Comparison of ENCODE assay signal across 8 mouse cellular contexts in the genomic region with DNA sequence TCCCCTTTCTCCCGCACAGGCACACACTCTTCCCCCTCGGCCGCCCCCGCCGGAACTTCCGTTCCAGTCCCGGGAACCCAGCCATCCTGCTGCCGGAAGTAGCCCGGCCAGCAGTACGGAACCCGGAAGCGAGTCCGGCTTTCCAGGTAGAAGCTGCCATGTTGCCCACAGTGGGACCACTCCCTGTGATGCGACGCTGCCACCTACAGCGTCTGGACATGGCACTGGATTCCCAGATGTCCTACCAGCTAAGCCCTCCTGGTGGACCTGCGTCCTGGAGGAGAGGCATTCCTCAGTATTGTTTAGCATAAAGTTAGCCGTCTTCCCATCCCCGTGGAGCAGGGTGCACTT. TPM values are rescaled to one million over a fixed set of nuclear protein-coding genes. Genes with fewer than 3 reads are reported as not detected.
DNase-seq lines count a peak whose midpoint lies in the region; ATAC-seq and TF ChIP-seq lines count a peak whose summit lies in the region.

A gene (minus strand): TSS at position 71 of the 351 bp plus-strand sequence.

- WGBS in forebrain, embryonic 16.5 days, result 1% methylated on average over 19 of the region's 19 CpGs
- 1% methylated on average over 18 of the region's 19 CpGs for WGBS in lung, embryonic 14.5 days
- 1% methylated on average over 19 of the region's 19 CpGs for WGBS in olfactory bulb, adult 2 months
- WGBS in thymus, adult 2 months, result 1% methylated on average over 19 of the region's 19 CpGs

- H3K36me3 ChIP-seq in forebrain, embryonic 16.5 days (ENCODE audit: control insufficient read depth, insufficient read depth), result peaks cover 33% of the 10 kb centered on the region
- H3K36me3 ChIP-seq in lung, embryonic 14.5 days (ENCODE audit: insufficient read depth), result peaks cover 60% of the 10 kb centered on the region
- H3K36me3 ChIP-seq in thymus, adult 2 months (ENCODE audit: control insufficient read depth, insufficient read depth, low read length), result peaks cover 27% of the 10 kb centered on the region

- TF ChIP-seq CTCF in layer of hippocampus, adult 2 months (conservative IDR thresholded peaks at IDR 0.05), result peak; percentile 29; the same call in 1 of the 2 replicates
- TF ChIP-seq CTCF in lung, embryonic 14.5 days (IDR thresholded peaks at IDR 0.05; ENCODE audit: low read depth), result no peak
- TF ChIP-seq CTCF in olfactory bulb, adult 2 months (IDR thresholded peaks at IDR 0.05; ENCODE audit: insufficient read depth, low read depth, low read length), result no peak
- TF ChIP-seq CTCF in thymus, adult 2 months (IDR thresholded peaks at IDR 0.05; ENCODE audit: borderline replicate concordance, control insufficient read depth, extremely low read depth, insufficient read depth, low read length, poor library complexity), result no peak

- H3K27me3 ChIP-seq in forebrain, embryonic 16.5 days (replicated peaks; ENCODE audit: control insufficient read depth, insufficient read depth, low read length), result no peaks in the 10 kb centered on the region
- no peaks in the 10 kb centered on the region for H3K27me3 ChIP-seq in lung, embryonic 14.5 days (ENCODE audit: insufficient read depth, low read length)
- H3K27me3 ChIP-seq in thymus, adult 2 months (ENCODE audit: control insufficient read depth, insufficient read depth, low read length), result no peaks in the 10 kb centered on the region

- H3K9me3 ChIP-seq in forebrain, embryonic 16.5 days (ENCODE audit: control insufficient read depth, low read length), result no peaks in the 10 kb centered on the region
- no peaks in the 10 kb centered on the region for H3K9me3 ChIP-seq in lung, embryonic 14.5 days (ENCODE audit: low read depth, low read length)

- peaks cover 17% of the 10 kb centered on the region for H3K4me1 ChIP-seq in forebrain, embryonic 16.5 days (replicated peaks; ENCODE audit: control insufficient read depth, insufficient read depth, low read length)
- H3K4me1 ChIP-seq in lung, embryonic 14.5 days (ENCODE audit: insufficient read depth), result no peaks in the 10 kb centered on the region
- peaks cover 20% of the 10 kb centered on the region for H3K4me1 ChIP-seq in olfactory bulb, adult 2 months (ENCODE audit: control insufficient read depth, insufficient read depth, low read length)
- peaks cover 22% of the 10 kb centered on the region for H3K4me1 ChIP-seq in thymus, adult 2 months (replicated peaks; ENCODE audit: control insufficient read depth, insufficient read depth, low read length)

- peak; percentile 47 for DNase-seq in ES-CJ7 (ENCODE audit: low read depth, low spot score)
- peak; percentile 90 for DNase-seq in cerebellum, adult 11-12 months
- peak; percentile 82 for DNase-seq in heart, postnatal 25 days (ENCODE audit: low spot score)
- DNase-seq in layer of hippocampus, adult 2 months (ENCODE audit: low spot score in 2 of 2), result peak; percentile 88 to 91
- DNase-seq in lung, embryonic 14.5 days, result peak; percentile 91
- peak; percentile 80 for DNase-seq in thymus, adult 2 months

- H3K4me3 ChIP-seq in forebrain, embryonic 16.5 days (replicated peaks; ENCODE audit: low read length), result peak within 1 kb of the TSS; percentile 96
- peak within 1 kb of the TSS; percentile 99 for H3K4me3 ChIP-seq in layer of hippocampus, adult 2 months
- peak within 1 kb of the TSS; percentile 89 for H3K4me3 ChIP-seq in lung, embryonic 14.5 days (ENCODE audit: low read depth, low read length)
- H3K4me3 ChIP-seq in olfactory bulb, adult 2 months (ENCODE audit: insufficient read depth, low read depth, low read length), result peak within 1 kb of the TSS; percentile 84
- peak within 1 kb of the TSS; percentile 83 for H3K4me3 ChIP-seq in thymus, adult 2 months (ENCODE audit: control insufficient read depth, insufficient read depth, low read length)

- intact Hi-C loops in heart, postnatal 25 days (cut with DNase I), result no loop called here

- peak within 1 kb of the TSS; percentile 94 for H3K9ac ChIP-seq in forebrain, embryonic 16.5 days (replicated peaks; ENCODE audit: low read depth, low read length)
- peak within 1 kb of the TSS; percentile 85 for H3K9ac ChIP-seq in lung, embryonic 14.5 days

- peak; percentile 76; the same call in 1 of the 2 replicates for TF ChIP-seq POLR2A in olfactory bulb, adult 2 months (IDR thresholded peaks at IDR 0.05; ENCODE audit: insufficient read depth, low read depth, low read length)
- TF ChIP-seq POLR2A in thymus, adult 2 months (IDR thresholded peaks at IDR 0.05; ENCODE audit: control insufficient read depth, extremely low read depth, insufficient read depth, low read length, poor library complexity), result peak; percentile 55; the same call in 1 of the 2 replicates

- ATAC-seq in forebrain, embryonic 16.5 days, result peak; percentile 93
- ATAC-seq in lung, embryonic 14.5 days (ENCODE audit: insufficient read depth), result peak; percentile 79

- H3K4me2 ChIP-seq in forebrain, embryonic 16.5 days (ENCODE audit: low read length), result peak within 1 kb of the TSS; percentile 92
- peak within 1 kb of the TSS; percentile 86 for H3K4me2 ChIP-seq in lung, embryonic 14.5 days

- H3K27ac ChIP-seq in forebrain, embryonic 16.5 days (ENCODE audit: low read length), result peak within 1 kb of the TSS; percentile 49
- H3K27ac ChIP-seq in layer of hippocampus, adult 2 months, result peak within 1 kb of the TSS; percentile 96
- peak within 1 kb of the TSS; percentile 43; the same call in 1 of the 2 replicates for H3K27ac ChIP-seq in lung, embryonic 14.5 days (ENCODE audit: low read depth)
- H3K27ac ChIP-seq in olfactory bulb, adult 2 months (ENCODE audit: insufficient read depth, low read depth, low read length), result peak within 1 kb of the TSS; percentile 64
- peak within 1 kb of the TSS; percentile 37 for H3K27ac ChIP-seq in thymus, adult 2 months (ENCODE audit: control insufficient read depth, insufficient read depth, low read length)

RNA-seq across cellular contexts. Expression of the gene that starts here (rescaled TPM):
- polyA plus RNA-seq in forebrain, embryonic 16.5 days (2015; fragmentation: Nextera tagmentation; extraction: Ambion mirVana), result 169 and 197 TPM in 2 replicates
- total RNA-seq in heart, postnatal 25 days (2021), result 10 to 100 TPM; 34.6 to 37.6 TPM
- total RNA-seq in layer of hippocampus, adult 2 months (2021), result 100 to 1,000 TPM in 1 of 2 experiments, 10 to 100 TPM in 1; 95.3 to 103 TPM
- 117 and 132 TPM in 2 replicates for polyA plus RNA-seq in lung, embryonic 14.5 days (2014; fragmentation: Nextera tagmentation; extraction: Ambion mirVana)
- not detected in 2 replicates for polyA plus RNA-seq in olfactory bulb, adult 2 months (2012; ENCODE audit: insufficient read depth, insufficient read length, low replicate concordance, missing spikeins)
- polyA plus RNA-seq in thymus, adult 2 months (2012; rRNA removed), result 214 and 224 TPM in 2 replicates

Comparison
In these comparisons a context has a peak if more than half of its experiments do, and no peak if none do; other contexts are left out.
1. Peak in every context shown above with its lines: DNase-seq, ATAC-seq, H3K4me3 ChIP-seq and H3K27ac ChIP-seq.
2. H3K27ac ChIP-seq: peak in every context shown above with its lines; median percentile 96 in layer of hippocampus, adult 2 months; 64 in olfactory bulb, adult 2 months; 49 in forebrain, embryonic 16.5 days; 43 in lung, embryonic 14.5 days; 37 in thymus, adult 2 months.